Mouse (Mus musculus) limb, embryonic 10.5 days (tissue): ENCODE measurements around the gene Ints7. TPM values are rescaled to one million over a fixed set of nuclear protein-coding genes. Genes with fewer than 3 reads are reported as not detected.

Source experiments
- DNase-seq: peaks from one replicate; pipeline ENCODE4 v3.0.0-alpha.2; 2017; ENCODE audit warnings: low spot score
- H3K27ac ChIP-seq: fragments of 300-500 bp; sonication (generic); 2 replicates; pipeline ENCODE4 v1.5.1; 2016; ENCODE audit warnings: mild to moderate bottlenecking
- H3K27me3 ChIP-seq: fragments of 300-500 bp; sonication (generic); 2 replicates; pipeline ENCODE4 v1.6.1; 2016; ENCODE audit warnings: low read depth, mild to moderate bottlenecking; ENCODE audit not compliant: poor library complexity, severe bottlenecking
- H3K36me3 ChIP-seq: fragments of 300-500 bp; sonication (generic); 2 replicates; pipeline ENCODE4 v1.6.1; 2016; ENCODE audit warnings: mild to moderate bottlenecking, moderate library complexity
- H3K4me1 ChIP-seq: fragments of 300-500 bp; sonication (generic); 2 replicates; pipeline ENCODE4 v1.6.1; 2016
- H3K4me3 ChIP-seq: fragments of 300-500 bp; sonication (generic); 2 replicates; pipeline ENCODE4 v1.5.1; 2016; ENCODE audit warnings: mild to moderate bottlenecking, moderate library complexity
- H3K9me3 ChIP-seq: fragments of 300-500 bp; sonication (generic); replicated peaks from 2 replicates; pipeline ENCODE4 v1.6.1; 2016; ENCODE audit warnings: mild to moderate bottlenecking
- WGBS: fragments of 180-500 bp; shearing (Covaris S2); methylation state at CpG from one replicate; pipeline ENCODE4 v1.1.7; 2016; 5-methylcytosine and 5-hydroxymethylcytosine counted together
- polyA plus RNA-seq: library from polyadenylated mRNA; unstranded; fragments of >200 nt; fragmentation: Nextera tagmentation; extraction: Ambion mirVana; gene quantifications from 2 replicates; pipeline ENCODE4 v1.2.1, GENCODE M21; 2016

The Ints7 gene
- polyA plus RNA-seq, 1 experiment from 2014 or later: 85.3 TPM

DNA sequence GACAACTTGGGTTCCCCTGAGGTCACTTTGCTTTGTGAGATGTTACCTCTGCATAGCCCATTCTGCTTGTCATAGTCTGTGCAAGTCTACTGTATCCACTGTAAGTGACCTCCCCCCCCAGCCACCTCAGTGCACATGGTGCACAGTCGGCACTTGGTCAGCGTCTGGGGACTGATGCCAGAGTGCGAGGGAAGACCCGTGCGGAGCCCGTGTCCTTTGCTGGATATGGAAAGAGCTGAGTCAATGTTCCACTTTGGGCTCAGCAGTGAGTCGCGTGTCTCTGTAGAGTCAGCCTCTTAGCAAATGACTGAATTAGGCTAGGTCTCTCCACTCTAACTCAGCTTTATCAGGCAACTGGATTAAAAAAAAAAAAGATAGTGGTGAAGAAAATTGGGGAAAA lies 47.4 kb downstream of the Ints7 start:
- no peaks in the 10 kb centered on the region for H3K27me3 ChIP-seq
- peaks cover 19% of the 10 kb centered on the region for H3K4me1 ChIP-seq
- H3K4me3 ChIP-seq: no peak overlapping the region
- peaks cover 62% of the 10 kb centered on the region for H3K36me3 ChIP-seq
- no peak for DNase-seq
- WGBS: 96% methylated on average over 8 of the region's 8 CpGs
- no peaks in the 10 kb centered on the region for H3K9me3 ChIP-seq
- no peak overlapping the region for H3K27ac ChIP-seq

- no peak for DNase-seq
- WGBS: 74% methylated on average over 6 of the region's 6 CpGs
- no peak overlapping the region for H3K27ac ChIP-seq
- H3K4me3 ChIP-seq: no peak overlapping the region
- no peaks in the 10 kb centered on the region for H3K9me3 ChIP-seq
- H3K36me3 ChIP-seq: peaks cover 45% of the 10 kb centered on the region
- no peaks in the 10 kb centered on the region for H3K27me3 ChIP-seq
- peaks cover 25% of the 10 kb centered on the region for H3K4me1 ChIP-seq
Observed at GRCm38 (mm10) chr1:191624492-191624891, 49.1 kb downstream of the Ints7 start.

GRCm38 (mm10) chr1:191625026-191625425 lies 49.6 kb downstream of the Ints7 start:
- DNase-seq: no peak
- Histone ChIP-seq H3K9me3 (no peaks in the 10 kb centered on the region), H3K4me3 (no peak overlapping the region), H3K27me3 (no peaks in the 10 kb centered on the region), H3K27ac (no peak overlapping the region; the same call in 1 of the 2 replicates), H3K4me1 (peaks cover 27% of the 10 kb centered on the region), H3K36me3 (peaks cover 39% of the 10 kb centered on the region)
- 58% methylated on average over 6 of the region's 6 CpGs for WGBS

DNA sequence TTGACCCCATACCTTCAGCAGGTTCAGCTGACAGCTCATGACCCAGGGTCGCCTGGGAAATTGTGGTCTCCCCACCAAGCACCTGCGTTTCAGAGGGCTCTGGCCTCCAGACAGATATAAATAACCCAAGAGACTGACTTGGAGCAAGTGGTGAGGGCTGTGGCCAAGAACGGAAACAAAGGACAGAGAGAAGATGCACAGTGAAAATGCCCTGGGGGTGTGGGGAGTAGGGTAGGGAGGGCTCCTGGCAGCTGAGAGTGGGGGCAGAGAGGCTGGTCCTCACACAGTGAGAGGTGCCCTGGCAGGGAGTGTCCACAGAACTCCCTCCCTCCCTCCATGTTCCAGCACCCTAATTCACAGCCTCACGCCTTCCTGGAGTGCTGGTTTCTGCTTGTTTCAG lies 50.2 kb downstream of the Ints7 start:
- no peak overlapping the region for H3K4me3 ChIP-seq
- DNase-seq: no peak
- 33% methylated on average over 4 of the region's 4 CpGs for WGBS
- peaks cover 27% of the 10 kb centered on the region for H3K4me1 ChIP-seq
- no peak overlapping the region for H3K27ac ChIP-seq
- peaks cover 33% of the 10 kb centered on the region for H3K36me3 ChIP-seq
- H3K9me3 ChIP-seq: no peaks in the 10 kb centered on the region
- no peaks in the 10 kb centered on the region for H3K27me3 ChIP-seq

DNA sequence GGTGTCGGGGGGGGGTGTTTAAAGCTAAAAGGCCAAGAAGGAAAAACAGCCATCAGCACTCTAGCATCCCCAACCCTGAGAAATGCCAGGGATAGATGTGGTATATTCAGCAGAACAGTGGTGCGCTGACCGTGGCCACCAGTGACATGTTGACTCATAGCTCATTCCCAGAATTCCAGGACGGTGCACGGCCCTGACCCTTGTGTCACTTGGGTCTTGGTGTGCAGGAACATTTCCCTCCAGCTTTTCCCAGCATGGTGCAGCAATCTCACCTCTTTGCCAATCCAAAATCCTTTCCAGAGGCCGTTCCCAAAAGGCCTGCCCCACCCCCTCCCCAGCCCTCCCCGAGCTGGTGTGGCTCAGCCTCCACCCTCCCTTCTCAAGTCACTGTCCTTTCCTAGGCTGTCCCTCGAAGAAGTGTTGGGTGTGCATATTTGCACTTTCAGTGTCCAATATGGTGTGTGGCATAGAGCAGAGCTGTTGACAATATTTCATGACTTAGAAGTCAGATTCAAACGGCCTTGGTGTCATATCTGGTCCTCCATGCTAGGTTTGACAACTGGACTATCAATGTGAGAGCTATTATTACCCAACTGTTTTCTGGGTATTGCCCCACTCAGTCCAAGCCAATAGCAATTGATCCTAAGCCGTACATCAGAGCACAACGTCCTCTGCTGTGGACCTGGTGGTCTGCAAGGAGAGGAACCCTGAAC lies 53.2 kb downstream of the Ints7 start:
- 70% methylated on average over 11 of the region's 11 CpGs for WGBS

GRCm38 (mm10) chr1:191629170-191629636 lies 53.8 kb downstream of the Ints7 start:
- Histone ChIP-seq H3K27ac (no peak overlapping the region), H3K36me3 (no peaks in the 10 kb centered on the region), H3K4me1 (peaks cover 26% of the 10 kb centered on the region), H3K9me3 (no peaks in the 10 kb centered on the region), H3K27me3 (no peaks in the 10 kb centered on the region), H3K4me3 (no peak overlapping the region)
- 46% methylated on average over 3 of the region's 3 CpGs for WGBS
- no peak for DNase-seq

More for the DNA sequence above, 53.2 kb downstream of the Ints7 start:
- Histone ChIP-seq H3K27me3 (no peaks in the 10 kb centered on the region), H3K36me3 (peaks cover 5% of the 10 kb centered on the region; the same call in 1 of the 2 replicates), H3K9me3 (no peaks in the 10 kb centered on the region), H3K27ac (no peak overlapping the region), H3K4me1 (peaks cover 27% of the 10 kb centered on the region), H3K4me3 (no peak overlapping the region)
- DNase-seq: no peak

DNA sequence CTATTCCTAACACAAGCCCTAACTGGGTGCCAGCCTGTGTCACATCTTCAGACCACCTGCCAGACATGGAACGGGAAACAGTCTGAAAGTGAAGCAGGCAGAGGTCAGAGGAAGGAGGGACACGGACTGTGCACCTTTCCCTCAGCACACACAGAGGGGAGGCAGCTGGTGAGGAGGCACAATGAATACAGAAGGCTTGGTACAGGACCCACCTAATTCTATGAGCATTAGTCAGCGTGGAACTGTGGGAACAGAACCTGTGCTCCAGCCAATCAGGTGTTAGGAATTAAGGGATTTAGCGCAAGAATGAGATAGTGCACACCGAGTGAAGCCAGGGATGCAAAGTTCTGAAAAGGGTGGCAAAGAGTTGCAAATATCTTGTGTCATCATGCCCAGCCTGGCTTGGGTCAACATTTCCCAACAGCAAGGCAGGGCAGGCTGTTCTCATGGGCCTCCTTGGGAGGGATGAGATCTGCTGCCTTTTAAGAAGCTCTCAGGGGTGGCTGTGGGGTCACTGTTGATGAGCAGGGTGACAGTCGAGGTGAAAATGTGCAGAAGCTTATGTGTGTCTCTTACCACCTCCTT lies 57.2 kb downstream of the Ints7 start:
- DNase-seq: no peak
- Histone ChIP-seq H3K27me3 (no peaks in the 10 kb centered on the region), H3K4me1 (peaks cover 8% of the 10 kb centered on the region; the same call in 1 of the 2 replicates), H3K36me3 (no peaks in the 10 kb centered on the region), H3K9me3 (no peaks in the 10 kb centered on the region), H3K4me3 (no peak overlapping the region), H3K27ac (no peak overlapping the region)
- WGBS: 81% methylated on average over 6 of the region's 6 CpGs

- H3K27ac ChIP-seq: no peak overlapping the region
- H3K27me3 ChIP-seq: no peaks in the 10 kb centered on the region
- DNase-seq: no peak
- no peak overlapping the region for H3K4me3 ChIP-seq
- H3K36me3 ChIP-seq: no peaks in the 10 kb centered on the region
- H3K4me1 ChIP-seq: peaks cover 6% of the 10 kb centered on the region; the same call in 1 of the 2 replicates
- H3K9me3 ChIP-seq: no peaks in the 10 kb centered on the region
- WGBS: 90% methylated on average over 2 of the region's 2 CpGs
Observed at GRCm38 (mm10) chr1:191634116-191634515, 58.7 kb downstream of the Ints7 start.

DNA sequence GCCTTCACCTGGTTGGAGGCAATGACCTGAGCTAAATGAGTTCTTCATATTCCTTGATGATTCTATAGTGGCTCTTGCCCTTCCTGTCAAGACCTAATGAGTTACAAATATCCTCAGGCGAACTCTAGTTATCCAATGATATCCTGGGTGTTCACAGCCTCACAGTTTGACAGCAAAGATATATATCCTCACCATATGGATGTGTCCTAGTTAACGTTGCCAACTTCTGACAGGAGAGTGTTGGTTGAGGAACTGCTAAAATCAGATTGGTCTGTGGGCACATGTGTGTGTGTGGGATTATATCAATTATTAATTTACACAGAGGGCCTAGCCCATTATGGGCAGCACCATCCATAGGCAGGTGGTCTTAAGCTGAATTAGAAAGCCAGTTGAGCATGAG lies 63.0 kb downstream of the Ints7 start:
- no peaks in the 10 kb centered on the region for H3K9me3 ChIP-seq
- 82% methylated on average over 2 of the region's 2 CpGs for WGBS
- no peak overlapping the region for H3K27ac ChIP-seq
- no peak for DNase-seq
- H3K4me1 ChIP-seq: peaks cover 21% of the 10 kb centered on the region
- no peaks in the 10 kb centered on the region for H3K27me3 ChIP-seq
- H3K4me3 ChIP-seq: no peak overlapping the region
- H3K36me3 ChIP-seq: no peaks in the 10 kb centered on the region

- WGBS: 70% methylated on average over 3 of the region's 3 CpGs
- Histone ChIP-seq H3K4me1 (peaks cover 22% of the 10 kb centered on the region), H3K36me3 (no peaks in the 10 kb centered on the region)
Observed at GRCm38 (mm10) chr1:191639200-191639807, 63.9 kb downstream of the Ints7 start.

DNA sequence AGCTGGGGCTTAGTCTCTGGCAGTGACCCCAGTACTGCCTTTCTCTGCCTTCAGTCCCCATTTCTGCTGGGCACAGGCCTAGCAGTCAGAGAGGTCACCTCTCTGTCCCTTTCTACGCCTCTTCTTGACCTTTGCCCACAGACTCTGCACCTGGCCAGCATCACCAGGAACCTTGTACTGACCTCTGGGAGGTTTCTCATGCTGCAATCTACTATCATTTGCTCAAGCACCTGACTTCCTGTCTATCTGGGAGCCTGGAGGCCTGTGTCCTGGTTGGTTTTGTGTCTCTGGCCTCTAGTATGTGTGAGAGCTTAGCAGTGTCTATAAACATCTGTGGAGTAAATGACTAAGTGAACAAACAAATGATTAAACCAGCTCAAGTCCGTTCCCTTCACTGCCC lies 64.7 kb downstream of the Ints7 start:
- no peaks in the 10 kb centered on the region for H3K27me3 ChIP-seq
- no peak overlapping the region for H3K4me3 ChIP-seq
- H3K4me1 ChIP-seq: peaks cover 25% of the 10 kb centered on the region
- 58% methylated on average over 2 of the region's 2 CpGs for WGBS
- no peaks in the 10 kb centered on the region for H3K36me3 ChIP-seq
- no peaks in the 10 kb centered on the region for H3K9me3 ChIP-seq
- no peak overlapping the region for H3K27ac ChIP-seq
- DNase-seq: no peak

More at GRCm38 (mm10) chr1:191639200-191639807, 63.9 kb downstream of the Ints7 start:
- H3K9me3 ChIP-seq: no peaks in the 10 kb centered on the region
- no peak for DNase-seq
- no peak overlapping the region for H3K4me3 ChIP-seq
- H3K27ac ChIP-seq: no peak overlapping the region
- no peaks in the 10 kb centered on the region for H3K27me3 ChIP-seq

GRCm38 (mm10) chr1:191640848-191641247 lies 65.4 kb downstream of the Ints7 start:
- no peak for DNase-seq
- H3K27me3 ChIP-seq: no peaks in the 10 kb centered on the region

GRCm38 (mm10) chr1:191641438-191641837 lies 66.0 kb downstream of the Ints7 start:
- no peak overlapping the region for H3K4me3 ChIP-seq

More at GRCm38 (mm10) chr1:191640848-191641247, 65.4 kb downstream of the Ints7 start:
- Histone ChIP-seq H3K9me3 (no peaks in the 10 kb centered on the region), H3K27ac (no peak overlapping the region), H3K4me1 (peaks cover 25% of the 10 kb centered on the region), H3K36me3 (no peaks in the 10 kb centered on the region), H3K4me3 (no peak overlapping the region)
- WGBS: 75% methylated on average over 3 of the region's 3 CpGs

More at GRCm38 (mm10) chr1:191641438-191641837, 66.0 kb downstream of the Ints7 start:
- DNase-seq: no peak
- 4% methylated on average over 2 of the region's 2 CpGs for WGBS
- Histone ChIP-seq H3K27me3 (no peaks in the 10 kb centered on the region), H3K27ac (no peak overlapping the region), H3K4me1 (peaks cover 25% of the 10 kb centered on the region), H3K36me3 (no peaks in the 10 kb centered on the region), H3K9me3 (no peaks in the 10 kb centered on the region)
